Mouse (Mus musculus): ENCODE measurements at regions not wholly inside any gene's neighbourhood (a gene's known extent, or its start where the extent isn't known, plus 50 kb on each side); places are given as distances from the start of the nearest gene placed in this dataset.

GRCm38 (mm10) chr4:150708572-150708984 lies 56.6 kb upstream of the Slc45a1 start:
- ATAC-seq, result no peak

GRCm38 (mm10) chr4:150707725-150708571 lies 56.0 kb upstream of the Slc45a1 start:
- 46% methylated on average over 20 of the region's 20 CpGs for WGBS
- peaks cover 25% of the 10 kb centered on the region for H3K4me1 ChIP-seq (ENCODE audit: insufficient read depth, low read depth, low read length)
- ATAC-seq (no peak), DNase-seq (ENCODE audit: low spot score) (no peak)
- no peaks in the 10 kb centered on the region for H3K9me3 ChIP-seq (ENCODE audit: low read length)
- H3K4me2 ChIP-seq (replicated peaks; ENCODE audit: low read depth, low read length), result no peak overlapping the region
- no peak overlapping the region for H3K9ac ChIP-seq (replicated peaks; ENCODE audit: low read depth)
- H3K27me3 ChIP-seq (replicated peaks; ENCODE audit: insufficient read depth, low read length), result no peaks in the 10 kb centered on the region
- H3K27ac ChIP-seq (ENCODE audit: low read length), result peak overlapping the region; percentile 81
- no peaks in the 10 kb centered on the region for H3K36me3 ChIP-seq (ENCODE audit: insufficient read depth, low read length)
- 0 out of 2 replicates have a peak, but pooled peaks have one; percentile 8 for TF ChIP-seq CTCF (IDR thresholded peaks at IDR 0.05)
- TF ChIP-seq EP300 (IDR thresholded peaks at IDR 0.05), result no peak
- no peak overlapping the region for H3K4me3 ChIP-seq (ENCODE audit: low read depth, low read length)

More at GRCm38 (mm10) chr4:150708572-150708984, 56.6 kb upstream of the Slc45a1 start:
- H3K4me1 ChIP-seq (ENCODE audit: insufficient read depth, low read depth, low read length), result peaks cover 31% of the 10 kb centered on the region
- DNase-seq (ENCODE audit: low spot score), result peak; percentile 55
- H3K4me2 ChIP-seq (replicated peaks; ENCODE audit: low read depth, low read length), result no peak overlapping the region
- no peak overlapping the region for H3K9ac ChIP-seq (replicated peaks; ENCODE audit: low read depth)
- no peak overlapping the region for H3K4me3 ChIP-seq (ENCODE audit: low read depth, low read length)
- no peaks in the 10 kb centered on the region for H3K27me3 ChIP-seq (replicated peaks; ENCODE audit: insufficient read depth, low read length)
- TF ChIP-seq CTCF (IDR thresholded peaks at IDR 0.05) (peak; percentile 75), EP300 (IDR thresholded peaks at IDR 0.05) (no peak)
- no peaks in the 10 kb centered on the region for H3K9me3 ChIP-seq (ENCODE audit: low read length)
- H3K36me3 ChIP-seq (ENCODE audit: insufficient read depth, low read length), result no peaks in the 10 kb centered on the region
- peak overlapping the region; percentile 81; the same call in 1 of the 2 replicates for H3K27ac ChIP-seq (ENCODE audit: low read length)
- WGBS, result 67% methylated on average over 4 of the region's 4 CpGs

- TF ChIP-seq CTCF (IDR thresholded peaks at IDR 0.05), result no peak
- peak; percentile 99 for TF ChIP-seq EP300 (IDR thresholded peaks at IDR 0.05)
- DNase-seq (ENCODE audit: low spot score), result peak; percentile 94
- Histone ChIP-seq H3K27ac (ENCODE audit: low read length) (peak overlapping the region; percentile 81), H3K9me3 (ENCODE audit: low read length) (no peaks in the 10 kb centered on the region), H3K27me3 (replicated peaks; ENCODE audit: insufficient read depth, low read length) (no peaks in the 10 kb centered on the region), H3K4me3 (ENCODE audit: low read depth, low read length) (no peak overlapping the region), H3K36me3 (ENCODE audit: insufficient read depth, low read length) (no peaks in the 10 kb centered on the region), H3K9ac (replicated peaks; ENCODE audit: low read depth) (no peak overlapping the region), H3K4me2 (replicated peaks; ENCODE audit: low read depth, low read length) (no peak overlapping the region), H3K4me1 (ENCODE audit: insufficient read depth, low read depth, low read length) (peaks cover 21% of the 10 kb centered on the region)
- ATAC-seq, result peak; percentile 93
- 41% methylated on average over 19 of the region's 19 CpGs for WGBS
Measured at GRCm38 (mm10) chr4:150706793-150707724, 55.1 kb upstream of the Slc45a1 start.

GRCm38 (mm10) chr4:150706291-150706690 lies 54.3 kb upstream of the Slc45a1 start:
- Histone ChIP-seq H3K27ac (ENCODE audit: low read length) (no peak overlapping the region), H3K4me3 (ENCODE audit: low read depth, low read length) (no peak overlapping the region), H3K27me3 (replicated peaks; ENCODE audit: insufficient read depth, low read length) (no peaks in the 10 kb centered on the region), H3K36me3 (ENCODE audit: insufficient read depth, low read length) (no peaks in the 10 kb centered on the region), H3K9ac (replicated peaks; ENCODE audit: low read depth) (no peak overlapping the region), H3K4me1 (ENCODE audit: insufficient read depth, low read depth, low read length) (peaks cover 21% of the 10 kb centered on the region), H3K4me2 (replicated peaks; ENCODE audit: low read depth, low read length) (no peak overlapping the region), H3K9me3 (ENCODE audit: low read length) (no peaks in the 10 kb centered on the region)
- DNase-seq (ENCODE audit: low spot score) (no peak), ATAC-seq (no peak)
- WGBS, result 89% methylated on average over 7 of the region's 7 CpGs
- TF ChIP-seq EP300 (IDR thresholded peaks at IDR 0.05) (no peak), CTCF (IDR thresholded peaks at IDR 0.05) (no peak)

GRCm38 (mm10) chr4:150703266-150703665 lies 51.3 kb upstream of the Slc45a1 start:
- Histone ChIP-seq H3K4me3 (ENCODE audit: low read depth, low read length) (no peak overlapping the region), H3K4me1 (ENCODE audit: insufficient read depth, low read depth, low read length) (peaks cover 17% of the 10 kb centered on the region), H3K27ac (ENCODE audit: low read length) (no peak overlapping the region), H3K36me3 (ENCODE audit: insufficient read depth, low read length) (no peaks in the 10 kb centered on the region), H3K9me3 (ENCODE audit: low read length) (no peaks in the 10 kb centered on the region), H3K27me3 (replicated peaks; ENCODE audit: insufficient read depth, low read length) (no peaks in the 10 kb centered on the region), H3K4me2 (replicated peaks; ENCODE audit: low read depth, low read length) (no peak overlapping the region), H3K9ac (replicated peaks; ENCODE audit: low read depth) (no peak overlapping the region)
- DNase-seq (ENCODE audit: low spot score) (peak; percentile 45), ATAC-seq (no peak)
- TF ChIP-seq EP300 (IDR thresholded peaks at IDR 0.05) (peak; percentile 17; the same call in 1 of the 2 replicates), CTCF (IDR thresholded peaks at IDR 0.05) (no peak)
- 93% methylated on average over 5 of the region's 5 CpGs for WGBS

Data from lung, postnatal 0 days (tissue).